Mouse (Mus musculus): ENCODE results near the gene Podnl1. TPM values are rescaled to one million over a fixed set of nuclear protein-coding genes. Genes with fewer than 3 reads are reported as not detected.

Podnl1 gene
- polyA plus RNA-seq, 1 experiment from 2014 or later, result 0.26 TPM

GRCm38 (mm10) chr8:84167696-84168095 lies 41.9 kb downstream of the Podnl1 start:
- Histone ChIP-seq H3K27ac (ENCODE audit: low read depth, low read length) (no peak overlapping the region), H3K4me1 (replicated peaks; ENCODE audit: control insufficient read depth, insufficient read depth, low read length) (no peaks in the 10 kb centered on the region), H3K9ac (ENCODE audit: low read depth, low read length) (no peak overlapping the region), H3K4me2 (no peak overlapping the region), H3K36me3 (ENCODE audit: control insufficient read depth, insufficient read depth, low read length) (peaks cover 7% of the 10 kb centered on the region; the same call in 1 of the 2 replicates), H3K27me3 (replicated peaks; ENCODE audit: control insufficient read depth, insufficient read depth, low read length) (no peaks in the 10 kb centered on the region), H3K9me3 (ENCODE audit: control insufficient read depth, low read length) (no peaks in the 10 kb centered on the region), H3K4me3 (ENCODE audit: low read depth, low read length) (no peak overlapping the region)
- no peak; the same call in 1 of the 2 replicates for ATAC-seq (replicated peaks; ENCODE audit: low FRiP score)
- 76% methylated on average over 2 of the region's 2 CpGs for WGBS
- DNase-seq (ENCODE audit: low spot score), result no peak

GRCm38 (mm10) chr8:84170096-84170495 lies 44.3 kb downstream of the Podnl1 start:
- WGBS, result 76% methylated on average over 5 of the region's 5 CpGs
- ATAC-seq (replicated peaks; ENCODE audit: low FRiP score), result no peak

GRCm38 (mm10) chr8:84173861-84174260 lies 48.1 kb downstream of the Podnl1 start:
- Histone ChIP-seq H3K9ac (ENCODE audit: low read depth, low read length) (no peak overlapping the region), H3K4me2 (no peak overlapping the region), H3K4me3 (ENCODE audit: low read depth, low read length) (0 out of 2 replicates have a peak overlapping the region, but pooled peaks have one; percentile 7), H3K36me3 (ENCODE audit: control insufficient read depth, insufficient read depth, low read length) (peaks cover 10% of the 10 kb centered on the region; the same call in 1 of the 2 replicates), H3K9me3 (ENCODE audit: control insufficient read depth, low read length) (no peaks in the 10 kb centered on the region), H3K27me3 (replicated peaks; ENCODE audit: control insufficient read depth, insufficient read depth, low read length) (no peaks in the 10 kb centered on the region), H3K27ac (ENCODE audit: low read depth, low read length) (no peak overlapping the region), H3K4me1 (replicated peaks; ENCODE audit: control insufficient read depth, insufficient read depth, low read length) (0 out of 2 replicates have a peak, but pooled peaks cover 3% of the 10 kb centered on the region)
- DNase-seq (ENCODE audit: low spot score) (no peak), ATAC-seq (replicated peaks; ENCODE audit: low FRiP score) (no peak)
- WGBS, result 77% methylated on average over 6 of the region's 6 CpGs

More at GRCm38 (mm10) chr8:84170096-84170495, 44.3 kb downstream of the Podnl1 start:
- no peaks in the 10 kb centered on the region for H3K4me1 ChIP-seq (replicated peaks; ENCODE audit: control insufficient read depth, insufficient read depth, low read length)
- no peak overlapping the region for H3K9ac ChIP-seq (ENCODE audit: low read depth, low read length)
- H3K4me3 ChIP-seq (ENCODE audit: low read depth, low read length), result no peak overlapping the region
- no peaks in the 10 kb centered on the region for H3K9me3 ChIP-seq (ENCODE audit: control insufficient read depth, low read length)
- no peak for DNase-seq (ENCODE audit: low spot score)
- no peak overlapping the region for H3K4me2 ChIP-seq
- H3K36me3 ChIP-seq (ENCODE audit: control insufficient read depth, insufficient read depth, low read length), result peaks cover 10% of the 10 kb centered on the region; the same call in 1 of the 2 replicates
- H3K27me3 ChIP-seq (replicated peaks; ENCODE audit: control insufficient read depth, insufficient read depth, low read length), result no peaks in the 10 kb centered on the region
- no peak overlapping the region for H3K27ac ChIP-seq (ENCODE audit: low read depth, low read length)

DNA sequence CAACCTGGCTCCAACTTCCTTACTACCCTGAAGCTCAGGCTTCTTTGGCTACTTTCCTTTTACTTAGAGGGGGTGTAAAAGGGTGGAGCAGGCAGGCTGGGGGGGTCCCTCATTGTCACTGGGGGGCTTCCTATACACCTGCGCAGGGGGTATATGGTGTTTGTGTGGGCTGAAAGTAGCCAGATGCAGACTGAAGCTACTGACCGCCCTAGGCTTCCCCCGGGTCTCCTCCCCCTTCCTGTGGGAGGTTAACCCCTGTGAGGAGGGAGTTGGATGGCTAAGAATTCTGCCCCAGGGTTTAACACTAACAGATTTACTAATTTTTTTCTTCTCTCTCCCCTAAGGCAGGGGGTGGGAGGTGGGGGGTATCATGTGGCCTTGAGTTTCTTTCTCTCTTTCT lies 50.8 kb downstream of the Podnl1 start:
- no peak overlapping the region for H3K4me3 ChIP-seq (ENCODE audit: low read depth, low read length)
- no peak for ATAC-seq (replicated peaks; ENCODE audit: low FRiP score)
- H3K36me3 ChIP-seq (ENCODE audit: control insufficient read depth, insufficient read depth, low read length), result peaks cover 10% of the 10 kb centered on the region; the same call in 1 of the 2 replicates
- H3K9ac ChIP-seq (ENCODE audit: low read depth, low read length), result no peak overlapping the region
- H3K27ac ChIP-seq (ENCODE audit: low read depth, low read length), result no peak overlapping the region
- H3K9me3 ChIP-seq (ENCODE audit: control insufficient read depth, low read length), result no peaks in the 10 kb centered on the region
- DNase-seq (ENCODE audit: low spot score), result no peak
- no peak overlapping the region for H3K4me2 ChIP-seq
- WGBS, result 9% methylated on average over 3 of the region's 3 CpGs
- peaks cover 22% of the 10 kb centered on the region for H3K4me1 ChIP-seq (replicated peaks; ENCODE audit: control insufficient read depth, insufficient read depth, low read length)
- H3K27me3 ChIP-seq (replicated peaks; ENCODE audit: control insufficient read depth, insufficient read depth, low read length), result no peaks in the 10 kb centered on the region

DNA sequence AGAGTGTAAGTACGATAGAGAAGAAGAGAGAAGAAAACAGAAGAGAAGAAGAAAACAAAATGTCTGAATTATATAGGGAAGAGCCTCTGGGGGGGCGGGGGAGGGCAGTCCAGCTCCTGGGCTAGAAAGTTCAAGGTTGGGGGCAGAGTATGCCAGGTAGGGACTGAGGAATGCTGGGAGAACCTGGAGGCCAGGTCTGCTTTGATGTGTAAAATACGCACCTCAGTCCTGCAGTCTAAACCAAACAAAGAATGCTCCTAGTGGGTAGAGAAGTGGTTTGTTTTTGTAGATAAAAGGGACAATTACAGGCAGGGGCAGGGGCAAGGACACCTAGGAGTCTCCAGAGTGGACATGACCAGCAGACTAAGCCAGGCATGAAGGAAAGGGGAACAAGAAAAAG lies 51.6 kb downstream of the Podnl1 start:
- H3K36me3 ChIP-seq (ENCODE audit: control insufficient read depth, insufficient read depth, low read length), result peaks cover 4% of the 10 kb centered on the region; the same call in 1 of the 2 replicates
- no peaks in the 10 kb centered on the region for H3K9me3 ChIP-seq (ENCODE audit: control insufficient read depth, low read length)
- H3K4me2 ChIP-seq, result no peak overlapping the region
- no peaks in the 10 kb centered on the region for H3K27me3 ChIP-seq (replicated peaks; ENCODE audit: control insufficient read depth, insufficient read depth, low read length)
- no peak for ATAC-seq (replicated peaks; ENCODE audit: low FRiP score)
- H3K4me3 ChIP-seq (ENCODE audit: low read depth, low read length), result no peak overlapping the region
- WGBS, result 79% methylated on average over 3 of the region's 3 CpGs
- no peak for DNase-seq (ENCODE audit: low spot score)
- peaks cover 24% of the 10 kb centered on the region for H3K4me1 ChIP-seq (replicated peaks; ENCODE audit: control insufficient read depth, insufficient read depth, low read length)
- no peak overlapping the region for H3K9ac ChIP-seq (ENCODE audit: low read depth, low read length)
- H3K27ac ChIP-seq (ENCODE audit: low read depth, low read length), result no peak overlapping the region

GRCm38 (mm10) chr8:84178592-84178991 lies 52.8 kb downstream of the Podnl1 start:
- Histone ChIP-seq H3K4me2 (no peak overlapping the region), H3K4me3 (ENCODE audit: low read depth, low read length) (no peak overlapping the region), H3K9ac (ENCODE audit: low read depth, low read length) (no peak overlapping the region), H3K4me1 (replicated peaks; ENCODE audit: control insufficient read depth, insufficient read depth, low read length) (peaks cover 28% of the 10 kb centered on the region), H3K27ac (ENCODE audit: low read depth, low read length) (no peak overlapping the region), H3K36me3 (ENCODE audit: control insufficient read depth, insufficient read depth, low read length) (no peaks in the 10 kb centered on the region), H3K9me3 (ENCODE audit: control insufficient read depth, low read length) (no peaks in the 10 kb centered on the region), H3K27me3 (replicated peaks; ENCODE audit: control insufficient read depth, insufficient read depth, low read length) (peaks cover 11% of the 10 kb centered on the region)
- DNase-seq (ENCODE audit: low spot score) (no peak), ATAC-seq (replicated peaks; ENCODE audit: low FRiP score) (no peak)
- WGBS, result 85% methylated on average over 8 of the region's 8 CpGs

DNA sequence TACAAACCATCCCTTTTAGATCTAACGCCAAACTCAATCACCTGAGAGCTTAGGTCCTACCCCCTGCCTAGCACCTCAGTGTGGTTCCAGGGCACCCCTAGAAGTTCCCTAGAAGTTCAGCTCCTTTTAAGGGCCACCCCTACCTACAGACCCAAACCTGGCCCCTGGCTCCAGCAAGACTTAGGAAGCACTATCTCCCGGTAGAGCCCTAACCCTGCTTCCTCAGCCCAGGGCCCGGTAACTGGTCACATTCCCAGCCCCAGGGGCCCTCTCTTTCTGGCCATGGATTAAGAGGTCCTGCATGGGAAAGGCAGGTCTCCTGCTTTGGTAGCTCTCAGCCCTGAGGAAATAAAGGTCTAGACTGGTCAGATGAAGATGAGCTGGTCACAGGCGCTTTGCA lies 54.2 kb downstream of the Podnl1 start:
- peak overlapping the region; percentile 51 for H3K27ac ChIP-seq (ENCODE audit: low read depth, low read length)
- peak overlapping the region; percentile 24; the same call in 1 of the 2 replicates for H3K4me3 ChIP-seq (ENCODE audit: low read depth, low read length)
- H3K27me3 ChIP-seq (replicated peaks; ENCODE audit: control insufficient read depth, insufficient read depth, low read length), result peaks cover 25% of the 10 kb centered on the region
- DNase-seq (ENCODE audit: low spot score) (no peak), ATAC-seq (replicated peaks; ENCODE audit: low FRiP score) (no peak)
- no peaks in the 10 kb centered on the region for H3K9me3 ChIP-seq (ENCODE audit: control insufficient read depth, low read length)
- peak overlapping the region; percentile 64 for H3K4me2 ChIP-seq
- peak overlapping the region; percentile 35 for H3K9ac ChIP-seq (ENCODE audit: low read depth, low read length)
- no peaks in the 10 kb centered on the region for H3K36me3 ChIP-seq (ENCODE audit: control insufficient read depth, insufficient read depth, low read length)
- H3K4me1 ChIP-seq (replicated peaks; ENCODE audit: control insufficient read depth, insufficient read depth, low read length), result peaks cover 28% of the 10 kb centered on the region
- WGBS, result 27% methylated on average over 4 of the region's 4 CpGs

DNA sequence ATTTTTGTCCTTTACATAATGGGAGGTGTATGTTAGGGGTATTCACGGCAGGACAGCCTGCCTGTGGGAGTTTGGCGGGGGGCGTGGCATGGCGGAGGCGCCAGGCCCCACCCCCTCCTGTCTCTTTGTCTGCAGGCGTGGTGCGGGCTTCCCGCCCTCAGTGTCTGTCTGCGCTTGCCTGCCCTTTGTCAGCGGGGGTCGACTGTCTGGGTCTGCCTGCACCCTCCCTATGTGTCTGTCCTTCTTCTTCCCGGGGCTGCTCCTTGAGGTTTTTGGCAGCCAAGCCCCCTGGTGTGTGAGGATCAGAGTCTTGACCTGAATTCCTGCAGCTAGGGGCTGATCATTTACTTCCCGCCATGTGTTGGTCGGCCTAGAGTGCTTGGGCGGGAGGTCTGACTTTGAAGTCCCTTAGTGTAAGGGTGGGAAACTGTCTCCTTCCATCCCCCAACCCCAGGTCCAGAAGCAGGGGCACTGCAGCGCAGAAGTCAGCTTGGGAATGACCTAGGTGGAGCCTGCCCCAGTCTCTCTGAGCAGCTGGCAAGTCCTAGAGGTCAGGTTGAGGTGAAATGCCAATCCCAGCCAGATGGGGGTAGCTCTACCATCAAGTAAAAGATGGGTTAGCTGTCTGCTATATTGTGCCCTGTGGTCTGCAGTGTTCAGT lies 54.9 kb downstream of the Podnl1 start:
- peak; percentile 66 for ATAC-seq (replicated peaks; ENCODE audit: low FRiP score)
- Histone ChIP-seq H3K9me3 (ENCODE audit: control insufficient read depth, low read length) (no peaks in the 10 kb centered on the region), H3K4me2 (peak overlapping the region; percentile 64), H3K36me3 (ENCODE audit: control insufficient read depth, insufficient read depth, low read length) (no peaks in the 10 kb centered on the region), H3K4me3 (ENCODE audit: low read depth, low read length) (peak overlapping the region; percentile 24), H3K4me1 (replicated peaks; ENCODE audit: control insufficient read depth, insufficient read depth, low read length) (peaks cover 28% of the 10 kb centered on the region), H3K27me3 (replicated peaks; ENCODE audit: control insufficient read depth, insufficient read depth, low read length) (peaks cover 25% of the 10 kb centered on the region), H3K9ac (ENCODE audit: low read depth, low read length) (peak overlapping the region; percentile 46), H3K27ac (ENCODE audit: low read depth, low read length) (peak overlapping the region; percentile 51)
- DNase-seq (ENCODE audit: low spot score), result peak; percentile 74
- 9% methylated on average over 16 of the region's 16 CpGs for WGBS

Data from liver, embryonic 11.5 days (tissue).